Mouse (Mus musculus): ENCODE data around the gene 1700007K13Rik. TPM values are rescaled to one million over a fixed set of nuclear protein-coding genes. Genes with fewer than 3 reads are reported as not detected.
"Not testable (repeated sequence)": the region's sequence is repeated elsewhere in the genome, so short reads cannot be mapped to it uniquely, and the experiment has no call there.

The 1700007K13Rik gene
- not detected in 2 replicates for total RNA-seq (2015; ENCODE audit: low replicate concordance)
- total RNA-seq (2017; ENCODE audit: low replicate concordance), result not detected in 2 replicates

DNA sequence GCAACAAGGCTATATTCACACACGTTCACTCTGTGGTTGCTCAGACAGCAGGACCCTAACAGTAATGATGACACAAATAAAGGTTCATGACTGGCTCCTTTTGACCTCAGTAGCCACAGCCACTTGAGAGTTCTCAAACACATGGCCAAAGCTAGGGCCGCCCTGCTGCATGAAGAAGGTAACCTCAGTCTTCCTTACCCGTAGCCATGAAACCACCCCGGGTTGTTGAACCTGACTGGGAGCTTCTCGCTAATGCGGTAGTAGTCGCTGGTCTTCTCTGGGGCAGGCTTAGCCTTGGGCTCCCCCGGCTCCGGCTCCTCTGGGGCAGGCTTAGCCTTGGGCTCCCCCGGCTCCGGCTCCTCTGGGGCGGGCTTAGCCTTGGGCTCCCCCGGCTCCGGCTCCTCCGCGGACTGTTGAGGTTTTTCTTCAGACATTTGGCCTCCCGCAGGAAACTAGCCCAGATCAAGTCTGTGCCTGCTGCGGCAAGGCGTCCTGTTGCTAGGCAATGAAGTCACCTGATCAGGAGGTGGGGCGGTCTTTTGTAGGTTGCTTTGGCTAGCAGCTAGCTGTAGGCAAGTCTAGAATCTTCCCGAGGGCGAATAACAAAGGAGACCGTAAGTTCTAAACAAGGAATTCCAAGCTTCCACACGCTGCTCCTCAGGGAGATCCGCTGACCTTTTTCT, at the start of gene 1700007K13Rik:
Gene 1700007K13Rik (minus strand): TSS at position 497 of the 683 bp plus-strand sequence.
- ATAC-seq (replicated peaks; ENCODE audit: low FRiP score, poor library complexity, severe bottlenecking), result no peak

DNA sequence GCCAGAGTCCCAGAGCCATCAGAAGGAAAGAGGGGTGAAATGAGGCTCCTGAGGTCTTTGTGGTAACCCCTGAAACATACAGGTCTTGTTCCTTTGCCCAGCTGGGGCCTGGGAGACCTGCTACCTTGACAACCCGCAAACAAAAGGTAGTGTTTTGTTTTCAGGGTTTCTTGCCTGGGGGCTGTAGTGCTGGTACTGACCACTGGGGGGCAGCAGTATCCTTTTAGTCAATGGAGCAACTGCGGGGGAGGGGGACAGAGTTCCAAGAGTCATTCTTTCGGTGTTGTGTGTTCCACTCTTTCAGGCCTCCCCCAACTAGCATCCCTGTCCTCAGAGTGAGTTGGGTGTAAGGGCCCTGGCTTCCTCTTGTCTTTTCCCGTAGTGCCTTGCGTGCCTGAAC, 48.4 kb upstream of the 1700007K13Rik start:
- ATAC-seq (replicated peaks; ENCODE audit: low FRiP score, poor library complexity, severe bottlenecking), result no peak

DNA sequence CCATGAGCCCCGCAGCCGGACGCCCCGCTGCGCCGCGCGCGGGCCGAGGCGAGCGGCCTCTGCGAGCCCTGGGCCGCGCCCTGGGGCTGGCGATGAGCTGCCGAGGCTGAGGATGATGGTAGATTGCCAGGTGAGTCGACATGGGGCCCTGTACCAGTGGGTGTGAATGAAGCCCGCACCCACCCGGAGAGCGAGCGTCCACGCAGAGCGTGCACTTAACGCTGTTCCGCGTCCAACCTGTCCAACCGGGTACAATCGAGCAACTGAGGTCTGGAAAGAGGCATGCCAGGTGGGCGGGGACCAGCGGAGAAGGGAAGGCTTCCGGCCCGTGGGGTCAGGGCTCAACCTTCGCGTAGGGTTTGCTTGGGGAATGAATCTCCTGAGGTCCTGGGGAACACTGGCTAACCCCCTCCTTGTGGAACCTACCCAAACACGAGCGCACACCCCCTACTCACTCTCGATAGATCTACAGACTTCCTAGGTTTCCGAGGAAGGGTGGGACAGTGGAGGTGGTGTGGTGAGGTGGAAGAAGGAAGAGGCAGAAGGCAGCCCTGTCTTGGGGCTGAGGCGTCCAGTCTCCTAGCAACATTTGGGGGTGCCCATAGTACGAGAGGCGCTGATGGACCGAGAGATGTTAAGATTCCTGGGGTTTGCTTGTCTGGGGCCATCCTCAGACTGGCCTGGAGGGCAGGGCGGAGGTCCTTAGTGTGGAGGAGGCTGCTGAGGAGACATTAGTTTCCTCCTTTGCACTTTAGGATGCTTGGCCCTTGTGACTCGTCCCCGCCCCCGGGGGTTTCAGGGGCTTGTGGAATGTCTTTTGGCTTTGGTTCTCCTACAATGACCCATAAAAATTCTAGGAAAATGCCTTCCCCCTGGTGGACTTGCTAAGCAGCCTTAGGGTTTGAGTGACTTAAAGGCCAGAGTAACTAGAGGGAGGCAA, 47.6 kb upstream of the 1700007K13Rik start:
- no peak for ATAC-seq (replicated peaks; ENCODE audit: low FRiP score, poor library complexity, severe bottlenecking)

DNA sequence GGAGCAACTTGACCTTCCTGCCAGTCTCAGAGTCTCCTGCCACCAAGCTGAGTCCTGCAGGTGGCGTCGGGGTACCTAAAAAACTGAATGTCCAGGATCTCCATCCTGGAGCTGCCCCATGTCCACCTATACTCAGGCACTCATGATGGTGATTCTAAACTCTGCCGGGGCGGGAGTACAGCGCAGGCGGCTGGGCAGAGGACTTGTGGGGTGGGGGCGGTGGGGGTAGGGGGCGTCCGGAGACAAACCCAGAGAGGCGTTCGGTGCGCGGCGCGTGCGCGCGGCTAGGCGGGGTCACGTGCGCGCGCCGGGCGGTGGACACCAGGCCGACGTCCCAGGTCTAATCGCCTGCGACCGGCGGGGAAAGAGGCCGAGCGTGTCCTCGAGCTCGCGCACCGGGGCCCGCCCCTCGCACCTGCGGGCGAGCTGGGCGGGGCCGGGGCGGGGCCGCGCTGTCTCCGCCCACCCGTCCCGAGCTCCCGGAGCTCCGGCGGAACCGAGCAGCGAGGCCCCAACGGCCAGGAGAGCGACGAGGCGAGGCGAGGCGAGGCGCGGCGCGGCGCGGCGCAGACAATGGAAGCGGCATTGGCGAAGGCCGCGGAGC, 46.8 kb upstream of the 1700007K13Rik start, which contains the start of gene Ralgds:
Gene Ralgds (plus strand): TSS at position 328 of the 604 bp plus-strand sequence.
- no peak for ATAC-seq (replicated peaks; ENCODE audit: low FRiP score, poor library complexity, severe bottlenecking)

DNA sequence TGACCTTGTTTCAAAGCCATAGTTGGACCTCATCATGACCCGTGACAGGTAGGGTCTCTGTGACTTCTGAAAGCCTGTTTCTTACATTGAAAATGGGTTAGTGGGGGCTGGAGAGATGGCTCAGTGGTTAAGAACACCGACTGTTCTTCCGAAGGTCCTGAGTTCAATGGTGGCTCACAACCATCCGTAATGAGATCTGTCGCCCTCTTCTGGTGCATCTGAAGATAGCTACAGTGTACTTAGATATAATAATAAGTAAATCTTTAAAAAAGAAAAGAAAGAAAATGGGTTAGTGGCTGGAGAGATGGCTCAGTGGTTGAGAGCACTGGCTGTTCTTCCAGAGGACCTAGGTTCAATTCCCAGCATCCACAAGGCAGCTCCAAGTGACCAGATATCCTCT, 45.5 kb upstream of the 1700007K13Rik start:
- not testable (repeated sequence) for ATAC-seq (replicated peaks; ENCODE audit: low FRiP score, poor library complexity, severe bottlenecking)

DNA sequence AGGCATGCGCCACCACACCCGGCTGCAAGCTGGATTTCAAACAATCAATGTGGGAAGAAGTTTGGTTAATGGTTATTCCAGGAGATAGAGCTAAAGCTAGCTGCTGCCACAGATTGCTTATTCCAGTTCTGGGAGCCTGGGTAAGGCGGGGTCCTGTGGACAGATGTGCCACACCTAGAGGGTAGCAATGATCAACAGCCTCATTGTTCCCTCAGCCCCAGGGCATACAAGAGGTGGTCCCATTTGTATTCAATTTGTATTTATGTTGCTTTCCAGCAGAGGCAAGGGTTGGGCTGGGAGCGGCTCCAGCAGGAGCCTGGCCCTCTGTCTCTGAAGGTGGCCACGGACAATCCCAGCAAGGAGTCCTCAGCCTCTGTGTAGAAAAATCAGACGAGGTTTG, 40.2 kb upstream of the 1700007K13Rik start:
- no peak for ATAC-seq (replicated peaks; ENCODE audit: low FRiP score, poor library complexity, severe bottlenecking)

DNA sequence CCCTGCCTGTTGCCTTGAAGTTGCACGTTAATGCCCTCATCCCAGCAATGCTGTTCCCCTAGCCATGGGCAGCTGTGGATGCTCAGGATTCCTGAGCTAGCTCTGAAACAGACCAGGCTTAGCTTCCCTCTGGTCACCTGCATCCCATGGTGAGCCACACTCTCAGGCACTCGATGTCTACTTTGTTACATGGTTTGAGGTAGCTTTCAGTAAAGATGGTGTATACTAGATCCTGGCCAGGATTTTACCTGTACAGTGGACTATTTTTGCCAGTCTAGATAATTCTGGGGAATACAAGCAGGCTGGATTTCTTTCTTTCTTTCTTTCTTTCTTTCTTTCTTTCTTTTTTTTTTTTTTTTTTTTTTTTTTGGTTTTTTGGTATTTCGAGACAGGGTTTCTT, 39.7 kb upstream of the 1700007K13Rik start, which contains the start of gene Gm10134:
Gene Gm10134 (plus strand): TSS at position 301 of the 400 bp plus-strand sequence.
- no peak for ATAC-seq (replicated peaks; ENCODE audit: low FRiP score, poor library complexity, severe bottlenecking)

DNA sequence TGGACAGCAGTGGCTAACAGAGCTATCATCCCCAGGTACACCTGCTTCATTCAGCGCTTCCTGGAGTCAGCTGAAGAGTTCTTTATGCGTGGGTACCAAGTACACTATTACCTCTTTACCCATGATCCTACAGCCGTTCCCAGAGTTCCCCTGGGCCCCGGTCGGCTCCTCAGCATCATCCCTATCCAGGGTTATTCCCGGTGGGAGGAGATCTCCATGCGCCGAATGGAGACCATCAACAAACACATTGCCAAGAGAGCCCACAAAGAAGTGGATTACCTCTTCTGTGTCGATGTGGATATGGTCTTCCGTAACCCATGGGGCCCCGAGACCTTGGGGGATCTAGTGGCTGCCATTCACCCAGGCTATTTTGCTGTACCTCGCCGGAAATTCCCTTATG, 38.5 kb upstream of the 1700007K13Rik start:
- ATAC-seq (replicated peaks; ENCODE audit: low FRiP score, poor library complexity, severe bottlenecking), result no peak

DNA sequence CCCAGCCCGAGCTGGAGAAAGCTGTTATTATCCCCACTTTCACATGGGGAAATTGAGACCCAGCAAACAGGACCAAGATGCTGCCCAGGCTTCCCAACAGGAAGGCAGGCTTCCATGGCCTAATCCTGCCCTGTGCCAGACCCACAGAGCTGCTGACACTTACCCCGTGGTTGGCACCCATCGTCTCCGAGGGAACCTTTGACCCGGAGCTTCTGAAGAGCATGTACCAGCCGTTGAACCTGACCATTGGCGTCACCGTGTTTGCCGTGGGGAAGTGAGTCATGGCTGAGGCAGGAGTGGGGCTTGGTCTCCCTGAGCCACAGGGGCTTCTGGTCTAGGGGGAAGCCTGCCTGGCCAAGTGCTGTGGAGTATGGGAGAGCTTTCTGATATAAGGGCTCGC, 36.9 kb upstream of the 1700007K13Rik start:
- no peak for ATAC-seq (replicated peaks; ENCODE audit: low FRiP score, poor library complexity, severe bottlenecking)

DNA sequence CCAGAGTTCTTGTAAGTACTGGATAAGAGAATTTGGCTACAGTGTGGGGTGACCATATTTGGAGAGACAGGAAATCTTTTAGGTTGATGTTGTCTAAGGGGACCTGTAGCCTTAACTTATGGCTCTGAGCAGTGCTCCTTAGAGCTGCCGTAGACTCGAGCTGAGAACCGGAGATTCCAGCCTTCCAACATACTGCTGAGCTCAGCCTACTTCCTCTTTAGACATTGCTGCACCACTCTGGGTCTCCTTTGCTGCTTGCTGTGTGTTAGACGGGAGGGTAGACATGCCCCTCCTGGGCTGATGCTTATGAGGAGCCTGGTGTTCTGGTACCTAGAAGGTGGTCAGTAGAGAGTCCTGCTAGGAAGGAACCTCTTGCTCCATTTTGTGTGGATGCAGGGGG, 32.3 kb upstream of the 1700007K13Rik start:
- ATAC-seq (replicated peaks; ENCODE audit: low FRiP score, poor library complexity, severe bottlenecking), result no peak

DNA sequence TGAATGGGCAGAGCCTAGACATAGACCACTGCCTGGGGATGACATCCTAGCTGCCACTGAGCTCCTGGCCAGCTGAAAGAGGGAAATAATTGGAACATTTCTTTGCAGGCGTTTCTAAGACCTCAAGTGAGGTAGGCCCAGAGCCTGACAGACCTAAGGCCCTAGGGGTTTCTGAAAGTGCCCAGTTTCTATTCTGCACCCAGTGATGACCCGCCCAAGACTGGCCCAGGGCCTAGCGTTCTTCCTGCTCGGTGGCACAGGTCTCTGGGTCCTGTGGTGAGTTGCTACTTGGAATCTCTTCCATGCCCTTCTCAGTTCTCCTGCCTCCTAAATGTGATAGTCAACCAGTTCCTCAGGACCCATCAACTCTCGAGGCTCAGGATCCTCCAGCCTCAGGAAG, 31.4 kb upstream of the 1700007K13Rik start:
- no peak for ATAC-seq (replicated peaks; ENCODE audit: low FRiP score, poor library complexity, severe bottlenecking)

DNA sequence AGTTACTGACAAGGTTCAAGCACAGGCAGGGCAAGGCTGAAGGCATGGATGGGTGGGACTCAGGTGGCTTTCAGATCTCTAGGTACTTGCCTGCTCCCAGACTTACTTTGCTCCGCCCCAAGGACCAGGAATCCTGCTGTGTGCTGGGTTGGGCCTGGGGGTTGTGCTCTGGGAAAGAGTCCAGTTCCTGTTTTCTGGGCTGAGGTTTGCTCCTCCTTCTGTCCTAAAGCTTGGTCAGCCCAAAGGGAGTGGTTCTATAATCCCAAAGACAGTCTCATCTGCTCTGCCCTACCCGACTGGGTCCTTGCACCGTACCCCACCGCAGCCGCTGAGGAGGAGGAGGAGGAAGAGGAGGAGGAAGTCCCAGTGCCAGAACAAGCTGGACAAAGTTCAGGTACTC, 30.5 kb upstream of the 1700007K13Rik start, which contains the start of gene Gbgt1:
Gene Gbgt1 (plus strand): TSS at position 221 of the 400 bp plus-strand sequence.
- no peak for ATAC-seq (replicated peaks; ENCODE audit: low FRiP score, poor library complexity, severe bottlenecking)

DNA sequence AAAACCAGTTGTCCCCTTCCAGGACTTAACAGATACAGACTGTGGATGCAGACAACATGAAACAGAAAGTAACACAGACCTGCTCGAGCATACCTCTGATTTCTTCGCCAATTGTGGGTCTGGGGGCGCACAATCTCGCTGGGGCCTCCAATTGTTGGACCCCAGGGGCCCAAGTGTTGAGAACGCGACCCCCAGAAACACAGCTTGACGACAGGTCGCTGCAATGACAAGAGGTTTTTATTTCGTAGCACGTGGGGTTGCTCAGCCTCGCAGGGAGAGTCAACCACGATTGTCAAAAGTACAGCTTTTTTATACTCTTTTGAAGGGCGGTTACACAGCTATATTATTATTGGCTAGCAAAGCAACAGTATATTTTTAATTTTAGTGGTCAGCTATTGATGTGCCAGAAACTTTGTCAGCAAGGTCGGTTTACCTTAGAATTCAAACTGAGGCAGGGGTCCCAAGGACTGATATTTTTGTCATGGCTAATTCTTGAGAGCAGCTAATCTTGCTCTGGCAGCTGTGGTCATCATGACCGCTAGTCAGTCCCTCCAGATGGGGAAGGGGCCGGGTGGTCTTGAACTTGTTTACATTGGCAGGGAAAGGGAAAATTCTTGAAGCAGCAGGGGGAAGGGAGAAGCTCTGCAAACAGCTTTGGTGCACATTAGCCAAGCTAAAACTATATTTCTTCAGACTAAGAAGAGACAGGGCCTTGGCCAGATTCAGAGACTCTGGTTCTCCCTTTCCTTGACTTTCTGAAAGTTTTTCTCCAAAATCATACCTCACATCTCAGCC, 29.9 kb upstream of the 1700007K13Rik start:
- no peak for ATAC-seq (replicated peaks; ENCODE audit: low FRiP score, poor library complexity, severe bottlenecking)

DNA sequence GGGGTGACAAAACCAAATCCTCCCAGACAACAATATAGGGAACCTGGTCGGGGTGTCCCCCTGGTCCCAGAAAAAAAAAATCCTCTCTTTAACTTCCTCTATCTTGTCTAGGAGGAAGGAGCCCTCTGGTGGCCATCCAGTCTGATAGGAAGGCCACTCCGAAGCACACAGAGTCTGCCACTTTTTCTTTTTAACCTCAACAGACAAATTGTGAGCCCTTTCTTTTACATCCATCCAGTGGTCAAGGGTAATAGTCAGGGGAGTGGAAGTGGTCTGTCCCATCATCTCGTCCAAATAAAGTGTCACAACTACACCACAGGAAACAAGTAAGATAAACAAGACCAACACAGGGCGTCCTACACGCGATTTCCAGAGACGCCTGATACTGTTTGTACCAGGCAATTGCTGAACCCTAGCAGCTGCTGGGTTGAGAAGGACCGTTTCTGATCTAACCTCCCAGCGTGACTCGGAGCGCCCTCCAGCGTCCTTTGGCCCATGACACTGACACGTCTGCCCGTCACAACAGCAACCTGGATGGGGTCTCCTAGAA, 29.1 kb upstream of the 1700007K13Rik start:
- no peak for ATAC-seq (replicated peaks; ENCODE audit: low FRiP score, poor library complexity, severe bottlenecking)

DNA sequence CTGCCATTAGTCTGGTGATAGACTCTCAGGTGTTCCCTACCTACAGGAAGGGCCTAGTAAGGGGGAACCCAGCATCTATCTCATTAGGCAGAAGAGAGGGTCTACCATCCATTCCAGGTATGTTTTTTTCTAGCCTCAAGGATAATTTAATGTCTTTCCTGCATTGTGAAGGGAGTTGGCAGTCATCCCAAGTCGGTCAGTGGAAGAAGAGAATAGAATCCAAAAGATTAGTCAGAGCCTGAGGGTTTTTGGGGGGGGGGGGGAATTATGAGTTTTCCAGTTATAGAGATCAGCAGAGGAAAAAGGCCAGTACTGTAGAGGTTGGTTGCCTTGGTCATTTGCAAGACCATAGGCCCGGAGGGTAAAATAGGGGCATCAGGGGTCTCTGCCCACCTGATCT, 28.4 kb upstream of the 1700007K13Rik start:
- no peak for ATAC-seq (replicated peaks; ENCODE audit: low FRiP score, poor library complexity, severe bottlenecking)

DNA sequence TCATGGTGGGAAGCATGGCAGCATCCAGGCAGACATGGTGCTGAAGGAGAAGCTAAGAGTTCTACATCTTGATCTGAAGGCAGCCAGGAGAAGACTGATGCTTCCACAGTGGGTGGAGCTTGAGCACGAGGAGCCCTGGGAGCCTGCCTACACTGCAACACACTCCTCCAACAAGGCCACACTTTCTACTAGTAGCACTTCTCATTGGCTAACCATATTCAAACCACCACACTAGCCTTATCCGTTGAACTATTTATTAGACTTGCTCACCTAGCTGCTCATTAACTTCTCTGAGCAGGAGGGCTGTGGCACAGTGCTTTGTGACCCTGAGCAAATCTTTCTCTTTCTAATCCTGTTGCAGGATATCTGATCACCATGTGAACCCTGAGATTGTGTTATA, 17.7 kb upstream of the 1700007K13Rik start:
- no peak for ATAC-seq (replicated peaks; ENCODE audit: low FRiP score, poor library complexity, severe bottlenecking)

DNA sequence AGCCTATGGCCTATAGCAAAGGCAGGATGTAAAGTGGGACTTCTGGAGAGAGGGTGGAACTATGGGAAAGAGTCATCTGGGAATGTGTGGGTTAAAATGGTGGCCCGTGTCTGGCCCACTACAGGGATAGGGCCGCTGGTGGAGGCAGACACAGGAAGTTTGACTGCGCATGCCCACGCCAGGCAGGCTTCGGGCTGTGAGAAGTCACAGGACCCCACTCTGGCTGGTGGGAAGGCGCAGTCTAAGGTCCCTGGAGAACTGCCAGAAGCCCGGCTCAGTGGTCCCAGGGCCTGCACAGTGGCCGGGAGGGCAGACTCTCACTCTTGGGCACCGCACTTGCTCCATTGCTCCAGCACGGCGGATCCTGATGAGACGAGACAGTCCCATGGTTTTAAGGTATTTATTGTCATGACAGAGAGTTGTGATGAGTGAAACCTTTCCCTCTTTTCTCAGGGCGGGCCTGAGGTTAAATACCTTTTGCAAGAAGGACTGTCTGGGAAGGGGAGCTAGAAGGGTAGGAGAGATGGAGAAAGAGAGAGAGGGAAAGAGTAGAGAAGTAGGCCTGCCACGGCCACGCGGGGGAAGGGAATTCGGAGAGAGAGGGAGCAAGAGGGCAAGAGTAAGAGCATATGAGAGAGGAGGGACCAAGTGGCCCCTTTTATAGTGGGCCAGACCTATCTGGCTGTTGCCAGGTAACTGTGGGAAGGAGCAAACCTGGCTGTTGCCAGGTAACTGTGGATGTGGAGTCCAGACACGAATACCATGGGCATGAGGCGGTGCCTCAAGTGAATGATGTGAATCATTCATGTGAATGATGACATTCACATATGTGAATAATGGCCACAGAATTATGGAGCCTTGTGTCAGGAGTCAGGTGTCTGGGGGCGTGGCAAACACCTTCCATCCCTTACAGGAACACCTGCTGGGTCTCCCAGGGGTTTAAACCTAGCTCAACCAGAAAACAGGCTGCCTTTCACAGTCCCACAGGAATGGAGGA, 13.4 kb upstream of the 1700007K13Rik start:
- ATAC-seq (replicated peaks; ENCODE audit: low FRiP score, poor library complexity, severe bottlenecking), result no peak

DNA sequence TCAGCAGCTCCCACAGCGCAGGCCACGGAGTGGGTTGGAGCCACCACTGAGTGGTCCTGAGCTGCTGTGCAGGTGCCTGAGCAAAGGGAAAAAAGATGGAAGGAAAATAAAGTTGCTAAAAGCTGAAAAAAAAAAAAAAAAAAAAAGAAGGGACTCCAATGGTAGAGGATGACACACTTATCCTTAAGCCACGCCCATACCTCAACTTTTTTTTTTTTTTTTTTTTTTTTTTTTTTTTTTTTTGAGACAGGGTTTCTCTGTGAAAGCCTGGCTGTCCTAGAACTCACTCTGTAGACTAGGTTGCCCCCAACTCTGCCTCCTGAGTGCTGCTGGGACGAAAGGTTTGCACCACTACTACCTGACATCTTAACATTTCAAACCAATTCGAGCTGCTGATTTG, 11.9 kb upstream of the 1700007K13Rik start:
- ATAC-seq (replicated peaks; ENCODE audit: low FRiP score, poor library complexity, severe bottlenecking), result not testable (repeated sequence)
